Mouse (Mus musculus) kidney, postnatal 0 days (tissue): ENCODE data around the gene Sema3c. TPM values are rescaled to one million over a fixed set of nuclear protein-coding genes. Genes with fewer than 3 reads are reported as not detected.

Experiments used
- ATAC-seq: fragments of 200-750 bp; cut with Nextera tagmentation; replicated peaks from 2 replicates; pipeline ENCODE4 v1.8.0; 2017; ENCODE audit warnings: low read depth, moderate number of reproducible peaks, moderate TSS enrichment, moderate library complexity; ENCODE audit not compliant: low FRiP score
- DNase-seq: peaks from one replicate; pipeline ENCODE4 v3.0.0-alpha.2; 2016; ENCODE audit warnings: low spot score
- H3K27ac ChIP-seq: fragments of 300-500 bp; sonication (generic); 2 replicates; pipeline ENCODE4 v1.5.1; 2014; ENCODE audit warnings: mild to moderate bottlenecking
- H3K27me3 ChIP-seq: fragments of 300-500 bp; sonication (generic); 2 replicates; pipeline ENCODE4 v1.6.1; 2014; ENCODE audit warnings: low read length, mixed read lengths; ENCODE audit not compliant: insufficient read depth
- H3K36me3 ChIP-seq: fragments of 300-500 bp; sonication (generic); 2 replicates; pipeline ENCODE4 v1.6.1; 2014; ENCODE audit warnings: low read length, mixed read lengths; ENCODE audit not compliant: insufficient read depth
- H3K4me1 ChIP-seq: fragments of 300-500 bp; sonication (generic); replicated peaks from 2 replicates; pipeline ENCODE4 v1.6.1; 2014; ENCODE audit warnings: antibody characterized with exemption, low read length, mixed read lengths; ENCODE audit not compliant: insufficient read depth
- H3K4me2 ChIP-seq: fragments of 300-500 bp; sonication (generic); 2 replicates; pipeline ENCODE4 v1.6.1; 2014; ENCODE audit warnings: mild to moderate bottlenecking, low read length, moderate library complexity, mixed read lengths
- H3K4me3 ChIP-seq: fragments of 300-500 bp; sonication (generic); replicated peaks from 2 replicates; pipeline ENCODE4 v1.5.1; 2014; ENCODE audit warnings: low read depth, low read length
- H3K9ac ChIP-seq: fragments of 300-500 bp; sonication (generic); 2 replicates; pipeline ENCODE4 v1.6.1; 2014; ENCODE audit warnings: low read depth, low read length
- H3K9me3 ChIP-seq: fragments of 300-500 bp; sonication (generic); replicated peaks from 2 replicates; pipeline ENCODE4 v1.6.1; 2016; ENCODE audit warnings: low read length, inconsistent platforms, mixed read lengths
- CTCF ChIP-seq: IDR thresholded peaks from 2 replicates; pipeline ENCODE4 v1.5.1; 2016; ENCODE audit warnings: antibody characterized with exemption, low read depth, mild to moderate bottlenecking, moderate library complexity
- WGBS: fragments of 180-500 bp; shearing (Covaris S2); extraction: QIAGEN DNeasy Blood & Tissue Kit; methylation state at CpG from one replicate; pipeline ENCODE4 v1.1.7; 2014; 5-methylcytosine and 5-hydroxymethylcytosine counted together
- polyA plus RNA-seq: library from polyadenylated mRNA; unstranded; fragments of >200 nt; fragmentation: Nextera tagmentation; extraction: Ambion mirVana; gene quantifications from 2 replicates; pipeline ENCODE4 v1.2.1, GENCODE M21; 2015

Sema3c gene
- polyA plus RNA-seq, 1 experiment from 2014 or later = 63.6 TPM

DNA sequence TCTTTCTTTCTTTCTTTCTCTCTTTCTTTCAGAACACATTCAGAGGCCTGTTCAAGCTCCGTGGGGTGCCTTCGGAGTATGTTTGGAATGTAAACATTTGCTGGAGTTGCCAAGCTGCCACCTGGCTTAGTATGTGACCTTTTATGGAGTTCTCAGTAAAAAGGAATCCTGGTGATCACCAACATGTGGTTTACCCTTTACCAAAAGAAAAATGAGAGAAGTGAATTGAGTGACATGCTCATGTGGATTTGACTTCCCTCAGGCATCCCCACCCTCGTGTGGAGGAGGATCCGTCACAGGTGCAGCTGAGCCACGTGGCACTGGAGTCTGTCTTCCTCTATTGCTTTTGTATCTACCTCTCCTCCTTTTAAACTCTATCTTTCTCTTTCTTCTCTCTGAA lies 173.1 kb downstream of the Sema3c start:
- no peaks in the 10 kb centered on the region for H3K4me1 ChIP-seq
- no peaks in the 10 kb centered on the region for H3K36me3 ChIP-seq
- DNase-seq = no peak
- no peak for TF ChIP-seq CTCF
- no peak for ATAC-seq
- no peaks in the 10 kb centered on the region for H3K9me3 ChIP-seq
- H3K27ac ChIP-seq = no peak overlapping the region
- no peak overlapping the region for H3K4me3 ChIP-seq
- H3K4me2 ChIP-seq = no peak overlapping the region
- H3K27me3 ChIP-seq = no peaks in the 10 kb centered on the region
- no peak overlapping the region for H3K9ac ChIP-seq
- WGBS = 28% methylated on average over 5 of the region's 5 CpGs

DNA sequence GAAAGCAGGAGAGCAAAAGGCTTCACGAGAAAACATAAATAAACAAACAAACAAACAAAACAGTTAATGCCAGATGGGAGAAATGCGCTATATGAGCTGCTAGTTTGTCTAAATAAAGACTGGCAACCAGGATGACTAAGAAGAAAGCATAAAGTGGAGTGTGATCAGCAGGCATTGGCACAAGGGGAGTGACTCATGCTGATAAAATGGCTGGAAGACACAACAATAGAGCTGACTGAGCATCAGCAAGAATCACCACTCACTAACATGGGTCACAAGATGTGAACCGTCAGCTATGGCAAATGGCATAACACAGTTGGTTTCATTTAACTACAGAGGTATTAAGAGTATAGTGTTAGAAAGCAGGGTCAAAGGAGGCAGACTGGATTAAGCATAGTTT lies 174.2 kb downstream of the Sema3c start:
- DNase-seq (no peak), ATAC-seq (no peak)
- Histone ChIP-seq H3K4me1 (no peaks in the 10 kb centered on the region), H3K9ac (no peak overlapping the region), H3K4me2 (no peak overlapping the region), H3K36me3 (no peaks in the 10 kb centered on the region), H3K4me3 (no peak overlapping the region), H3K27ac (no peak overlapping the region), H3K27me3 (no peaks in the 10 kb centered on the region), H3K9me3 (no peaks in the 10 kb centered on the region)
- no peak for TF ChIP-seq CTCF
- WGBS = 84% methylated on average over 3 of the region's 3 CpGs

DNA sequence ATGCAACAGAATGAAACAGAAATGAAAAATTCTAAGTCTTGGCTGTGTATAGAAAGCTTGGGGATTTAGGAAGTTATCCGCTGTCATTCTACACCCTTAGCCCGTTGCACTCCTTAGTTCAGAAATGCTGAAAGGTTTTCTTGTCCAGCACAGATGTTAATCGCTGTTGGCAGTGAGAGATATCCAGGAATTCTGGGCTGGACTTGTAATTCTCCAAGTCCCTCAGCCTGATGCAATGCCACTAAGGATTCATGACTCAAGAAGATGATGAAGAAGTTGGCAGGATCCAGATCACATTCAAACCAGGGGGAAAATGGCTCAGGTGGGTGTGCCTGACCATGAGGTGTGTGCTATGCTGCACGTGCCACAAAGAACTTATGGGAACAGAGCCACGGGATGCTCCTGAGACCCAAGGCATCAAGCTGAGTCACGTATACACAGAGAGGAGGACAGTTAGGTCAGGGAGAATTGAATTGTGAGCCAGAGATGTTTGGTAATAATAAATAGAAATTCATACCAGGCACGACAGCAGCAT lies 179.5 kb downstream of the Sema3c start:
- no peak for TF ChIP-seq CTCF
- DNase-seq (no peak), ATAC-seq (no peak)
- 80% methylated on average over 7 of the region's 7 CpGs for WGBS
- H3K4me1 ChIP-seq = no peaks in the 10 kb centered on the region
- H3K9me3 ChIP-seq = no peaks in the 10 kb centered on the region
- H3K27me3 ChIP-seq = no peaks in the 10 kb centered on the region
- H3K4me3 ChIP-seq = no peak overlapping the region
- H3K27ac ChIP-seq = no peak overlapping the region
- no peaks in the 10 kb centered on the region for H3K36me3 ChIP-seq
- no peak overlapping the region for H3K4me2 ChIP-seq
- H3K9ac ChIP-seq = no peak overlapping the region

DNA sequence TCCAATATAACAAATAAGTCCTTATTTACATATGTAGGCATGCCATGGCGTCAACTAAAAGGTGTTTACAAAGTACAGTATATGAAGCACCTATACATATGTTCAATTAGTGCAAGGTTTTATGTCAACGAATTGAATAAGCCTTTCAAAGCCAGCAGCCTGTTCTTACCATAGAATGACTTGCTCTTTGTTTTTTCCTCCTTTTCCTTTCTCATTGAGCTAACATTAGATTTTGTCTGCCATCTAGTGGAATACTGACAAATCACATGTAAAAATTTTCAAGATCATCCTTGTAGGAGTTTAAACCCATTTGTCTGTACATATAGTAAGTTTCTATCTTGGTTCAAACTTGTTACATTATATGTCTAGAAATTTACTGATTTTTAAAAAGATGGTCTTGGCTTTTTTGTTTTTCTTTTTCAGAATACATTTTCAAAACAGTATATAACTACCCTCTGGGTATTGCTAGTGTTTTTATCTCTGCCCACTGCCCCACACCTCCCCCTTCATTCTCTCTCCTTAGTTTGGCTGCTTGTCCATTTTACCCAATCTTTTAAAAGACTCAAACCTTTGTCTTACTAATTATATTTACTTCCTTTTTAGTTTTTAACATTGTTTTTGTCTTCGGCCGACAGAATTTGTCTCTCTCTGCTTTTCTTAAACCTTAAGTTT lies 192.1 kb downstream of the Sema3c start:
- Histone ChIP-seq H3K4me3 (no peak overlapping the region), H3K27me3 (no peaks in the 10 kb centered on the region), H3K36me3 (no peaks in the 10 kb centered on the region), H3K9ac (no peak overlapping the region), H3K4me2 (no peak overlapping the region), H3K4me1 (no peaks in the 10 kb centered on the region), H3K9me3 (no peaks in the 10 kb centered on the region), H3K27ac (no peak overlapping the region)
- ATAC-seq (no peak), DNase-seq (peak; percentile 92)
- peak; percentile 77 for TF ChIP-seq CTCF
- WGBS = 60% methylated on average over 4 of the region's 4 CpGs

DNA sequence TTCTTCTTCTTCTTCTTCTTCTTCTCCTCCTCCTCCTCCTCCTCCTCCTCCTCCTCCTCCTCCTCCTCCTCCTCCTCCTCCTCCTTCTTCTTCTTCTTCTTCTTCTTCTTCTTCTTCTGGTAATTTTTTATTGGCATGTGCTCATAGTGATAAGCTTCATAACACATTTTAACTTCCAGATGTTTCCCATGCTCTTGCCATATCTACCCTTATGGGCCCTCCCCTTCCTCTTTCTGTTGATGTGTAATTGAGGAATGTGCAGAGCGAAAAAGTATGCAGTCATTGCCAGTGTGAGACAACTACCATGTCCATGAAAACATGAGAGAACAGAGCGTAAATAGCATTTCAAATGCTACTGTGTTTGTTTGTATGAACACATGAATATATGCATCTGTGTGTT lies 196.2 kb downstream of the Sema3c start:
- Histone ChIP-seq H3K4me3 (no peak overlapping the region), H3K36me3 (no peaks in the 10 kb centered on the region), H3K9ac (no peak overlapping the region), H3K27ac (no peak overlapping the region), H3K27me3 (no peaks in the 10 kb centered on the region), H3K4me2 (no peak overlapping the region), H3K4me1 (no peaks in the 10 kb centered on the region), H3K9me3 (no peaks in the 10 kb centered on the region)
- WGBS = 93% methylated on average over 2 of the region's 2 CpGs
- no peak for ATAC-seq
- no peak for TF ChIP-seq CTCF
- DNase-seq = no peak

DNA sequence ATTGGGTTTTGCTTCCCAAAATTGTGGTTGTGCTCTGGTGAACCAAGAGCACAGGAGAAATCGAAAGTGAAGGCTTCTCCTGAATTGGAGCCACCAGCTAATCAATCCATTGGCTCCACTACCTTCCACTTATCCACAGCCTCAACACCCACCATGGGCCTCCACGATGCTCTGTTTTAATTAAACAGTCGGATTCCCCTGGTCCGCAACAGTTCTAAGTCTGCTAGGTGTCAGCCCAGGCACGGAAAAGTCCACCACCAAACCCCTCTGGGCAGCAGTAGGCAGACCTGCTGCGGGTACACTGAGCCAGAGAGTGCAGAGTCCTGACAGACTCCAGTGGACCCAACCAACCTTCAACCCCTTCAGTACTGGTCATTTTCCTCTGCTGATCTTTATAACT lies 202.5 kb downstream of the Sema3c start:
- no peak overlapping the region for H3K4me3 ChIP-seq
- no peak overlapping the region for H3K4me2 ChIP-seq
- no peak for ATAC-seq
- no peaks in the 10 kb centered on the region for H3K27me3 ChIP-seq
- 93% methylated on average over 6 of the region's 6 CpGs for WGBS
- no peak for TF ChIP-seq CTCF
- no peak overlapping the region for H3K9ac ChIP-seq
- DNase-seq = peak; percentile 85
- H3K4me1 ChIP-seq = no peaks in the 10 kb centered on the region
- no peaks in the 10 kb centered on the region for H3K36me3 ChIP-seq
- H3K27ac ChIP-seq = no peak overlapping the region
- H3K9me3 ChIP-seq = no peaks in the 10 kb centered on the region

Other genes starting within 250 kb of the Sema3c start
- 0.20 TPM in 1 of 2 replicates, not detected in the other for gene Speer4f2, start 201.1 kb upstream of the Sema3c start, polyA plus RNA-seq
- gene Speer4f1, start 98.2 kb upstream of the Sema3c start, polyA plus RNA-seq = not detected in 2 replicates